Mouse (Mus musculus) limb, embryonic 13.5 days (tissue): ENCODE measurements around the gene Ralb. TPM values are rescaled to one million over a fixed set of nuclear protein-coding genes. Genes with fewer than 3 reads are reported as not detected.

Source experiments
- ATAC-seq: fragments of 200-750 bp; cut with Nextera tagmentation; 2 replicates; pipeline ENCODE4 v1.8.0; 2017; ENCODE audit warnings: low read depth, moderate number of reproducible peaks, moderate TSS enrichment; ENCODE audit not compliant: low FRiP score
- H3K27ac ChIP-seq: fragments of 300-500 bp; sonication (generic); 2 replicates; pipeline ENCODE4 v1.5.1; 2015; ENCODE audit warnings: inconsistent platforms, mild to moderate bottlenecking, moderate library complexity
- H3K27me3 ChIP-seq: fragments of 300-500 bp; sonication (generic); 2 replicates; pipeline ENCODE4 v1.6.1; 2015; ENCODE audit warnings: mild to moderate bottlenecking, inconsistent platforms
- H3K36me3 ChIP-seq: fragments of 300-500 bp; sonication (generic); 2 replicates; pipeline ENCODE4 v1.6.1; 2015; ENCODE audit warnings: inconsistent platforms, mild to moderate bottlenecking, moderate library complexity
- H3K4me1 ChIP-seq: fragments of 300-500 bp; sonication (generic); 2 replicates; pipeline ENCODE4 v1.6.1; 2015; ENCODE audit warnings: inconsistent platforms
- H3K4me2 ChIP-seq: fragments of 300-500 bp; sonication (generic); replicated peaks from 2 replicates; pipeline ENCODE4 v1.6.1; 2015; ENCODE audit warnings: inconsistent platforms, mild to moderate bottlenecking, moderate library complexity
- H3K4me3 ChIP-seq: fragments of 300-500 bp; sonication (generic); 2 replicates; pipeline ENCODE4 v1.5.1; 2015; ENCODE audit warnings: moderate library complexity, mild to moderate bottlenecking, inconsistent platforms
- H3K9ac ChIP-seq: fragments of 300-500 bp; sonication (generic); 2 replicates; pipeline ENCODE4 v1.6.1; 2015; ENCODE audit warnings: mild to moderate bottlenecking, inconsistent platforms
- H3K9me3 ChIP-seq: fragments of 300-500 bp; sonication (generic); 2 replicates; pipeline ENCODE4 v1.6.1; 2016; ENCODE audit warnings: inconsistent platforms
- WGBS: fragments of 180-500 bp; shearing (Covaris S2); methylation state at CpG from one replicate; pipeline ENCODE4 v1.1.7; 2015; 5-methylcytosine and 5-hydroxymethylcytosine counted together
- polyA plus RNA-seq: library from polyadenylated mRNA; unstranded; fragments of >200 nt; fragmentation: Nextera tagmentation; extraction: Ambion mirVana; gene quantifications from 2 replicates; pipeline ENCODE4 v1.2.1, GENCODE M21; 2015

The Ralb gene
- polyA plus RNA-seq, 1 experiment from 2014 or later, result 129 TPM

DNA sequence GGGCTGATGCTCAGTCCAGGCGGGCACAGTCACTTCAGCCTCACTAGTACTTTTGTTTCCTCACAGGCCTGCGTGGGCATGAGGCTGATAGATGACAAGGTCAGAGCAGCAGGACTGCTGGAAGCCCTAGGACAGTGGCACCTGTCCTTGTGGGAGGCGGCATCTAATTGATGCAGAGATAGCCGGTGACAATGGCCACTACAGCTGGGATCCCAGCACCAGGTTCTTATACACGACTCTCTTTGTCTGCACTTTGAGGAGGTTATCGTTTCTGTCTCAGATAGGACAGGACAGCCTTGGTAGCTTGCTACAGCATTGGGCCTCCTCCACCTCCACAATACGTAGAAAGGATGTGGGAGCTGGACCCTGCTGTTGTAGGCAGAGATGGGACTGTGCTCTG lies 18.8 kb upstream of the Ralb start:
- H3K4me3 ChIP-seq, result no peak overlapping the region
- 84% methylated on average over 7 of the region's 7 CpGs for WGBS
- H3K27ac ChIP-seq, result no peak overlapping the region
- peaks cover 15% of the 10 kb centered on the region; the same call in 1 of the 2 replicates for H3K9me3 ChIP-seq
- peaks cover 29% of the 10 kb centered on the region for H3K4me1 ChIP-seq
- no peaks in the 10 kb centered on the region for H3K27me3 ChIP-seq
- peaks cover 18% of the 10 kb centered on the region for H3K36me3 ChIP-seq
- ATAC-seq, result no peak
- no peak overlapping the region for H3K4me2 ChIP-seq
- H3K9ac ChIP-seq, result no peak overlapping the region

DNA sequence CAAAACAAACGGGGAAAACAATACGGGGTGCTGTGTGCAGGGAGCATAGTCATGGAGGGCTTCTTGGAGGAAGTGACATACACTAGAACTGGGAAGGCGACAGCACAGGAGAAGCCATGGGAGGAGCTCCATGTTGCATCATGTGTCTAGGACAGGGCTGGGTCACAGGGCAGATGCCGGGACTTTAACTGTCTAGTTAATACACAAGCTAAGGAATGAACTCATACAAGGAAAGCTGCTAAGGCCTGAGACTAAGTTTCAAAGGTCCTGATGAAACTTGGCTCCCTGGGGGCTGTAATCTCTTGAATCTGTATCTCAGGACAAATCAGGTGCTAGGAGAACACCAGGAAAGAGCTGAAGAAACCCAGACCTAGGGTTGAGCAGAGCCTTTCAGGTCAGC lies 18.1 kb upstream of the Ralb start:
- Histone ChIP-seq H3K36me3 (peaks cover 12% of the 10 kb centered on the region), H3K4me1 (peaks cover 29% of the 10 kb centered on the region), H3K27ac (no peak overlapping the region), H3K4me3 (no peak overlapping the region), H3K4me2 (no peak overlapping the region), H3K27me3 (no peaks in the 10 kb centered on the region), H3K9ac (no peak overlapping the region), H3K9me3 (peaks cover 10% of the 10 kb centered on the region; the same call in 1 of the 2 replicates)
- 85% methylated on average over 4 of the region's 4 CpGs for WGBS
- no peak for ATAC-seq

DNA sequence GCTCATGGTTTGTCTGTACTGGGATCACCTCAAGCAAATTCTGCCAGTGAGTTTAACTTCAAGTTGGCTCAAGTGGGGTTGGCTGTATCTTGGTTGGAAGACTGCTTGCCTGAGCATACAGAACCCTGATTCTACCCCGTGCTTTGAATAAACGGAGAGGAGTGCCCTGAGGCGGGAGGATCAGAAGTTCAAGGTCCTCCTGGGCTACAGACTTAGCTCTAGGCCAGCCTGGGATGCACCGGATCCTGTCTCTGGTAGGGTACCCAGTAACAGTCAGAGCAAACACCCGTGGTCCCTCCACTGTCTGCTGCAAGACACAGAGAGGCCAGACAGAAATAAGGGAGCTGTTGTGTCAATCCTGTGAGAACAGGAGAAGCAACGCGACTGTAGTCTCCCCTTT lies 17.1 kb upstream of the Ralb start:
- H3K4me3 ChIP-seq, result no peak overlapping the region
- 80% methylated on average over 7 of the region's 7 CpGs for WGBS
- H3K9me3 ChIP-seq, result peaks cover 2% of the 10 kb centered on the region; the same call in 1 of the 2 replicates
- H3K36me3 ChIP-seq, result peaks cover 1% of the 10 kb centered on the region
- no peaks in the 10 kb centered on the region for H3K27me3 ChIP-seq
- H3K4me2 ChIP-seq, result no peak overlapping the region
- no peak overlapping the region for H3K9ac ChIP-seq
- peaks cover 21% of the 10 kb centered on the region for H3K4me1 ChIP-seq
- ATAC-seq, result no peak
- H3K27ac ChIP-seq, result no peak overlapping the region

DNA sequence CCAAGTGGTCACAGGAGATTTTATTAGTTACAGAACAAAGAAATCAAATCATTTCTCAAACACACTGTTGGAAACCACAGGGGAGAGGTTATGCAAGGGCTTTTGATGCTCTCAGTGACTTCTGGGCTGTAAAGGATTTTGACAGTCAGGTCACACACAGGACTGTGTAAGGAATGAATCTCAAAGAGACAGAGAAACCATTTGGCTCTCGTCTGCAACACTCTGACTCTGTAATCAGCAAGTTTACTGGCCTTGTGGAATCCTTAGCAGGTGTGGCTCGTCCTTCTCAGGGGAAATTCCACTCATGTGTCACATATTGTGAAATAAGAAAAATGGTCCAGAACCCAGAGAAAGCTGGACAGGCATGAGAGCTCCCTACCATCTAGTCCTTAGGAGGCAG lies 16.4 kb upstream of the Ralb start:
- ATAC-seq, result no peak
- no peaks in the 10 kb centered on the region for H3K27me3 ChIP-seq

DNA sequence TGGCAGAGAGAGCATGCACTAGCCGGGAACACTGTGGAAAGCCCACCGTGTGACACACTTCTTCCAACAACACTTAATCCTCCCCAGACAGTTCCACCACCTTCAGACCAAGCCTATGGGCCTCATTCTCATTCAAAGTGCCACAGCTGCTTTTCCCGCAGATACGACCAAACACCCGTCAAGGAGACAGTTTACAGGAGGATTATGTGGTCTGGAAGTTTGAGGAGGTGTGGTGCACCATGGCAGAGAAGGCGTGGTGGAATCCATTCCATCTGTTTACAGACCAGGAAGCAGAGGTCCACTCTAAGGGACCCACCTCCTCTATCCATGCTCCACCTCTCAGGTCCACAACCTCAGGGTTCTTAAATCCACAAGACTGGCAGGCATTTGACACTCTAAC lies 14.7 kb upstream of the Ralb start:
- no peak overlapping the region for H3K4me3 ChIP-seq
- H3K4me1 ChIP-seq, result peaks cover 4% of the 10 kb centered on the region; the same call in 1 of the 2 replicates
- no peaks in the 10 kb centered on the region for H3K27me3 ChIP-seq
- no peaks in the 10 kb centered on the region for H3K36me3 ChIP-seq
- H3K9me3 ChIP-seq, result no peaks in the 10 kb centered on the region
- no peak overlapping the region for H3K4me2 ChIP-seq
- 67% methylated on average over 6 of the region's 6 CpGs for WGBS
- H3K27ac ChIP-seq, result no peak overlapping the region
- no peak overlapping the region for H3K9ac ChIP-seq
- no peak for ATAC-seq

More for the DNA sequence above, 16.4 kb upstream of the Ralb start:
- H3K4me3 ChIP-seq, result no peak overlapping the region
- H3K9ac ChIP-seq, result no peak overlapping the region
- H3K27ac ChIP-seq, result no peak overlapping the region
- no peak overlapping the region for H3K4me2 ChIP-seq
- WGBS, result 27% methylated on average over 2 of the region's 2 CpGs
- H3K36me3 ChIP-seq, result no peaks in the 10 kb centered on the region
- no peaks in the 10 kb centered on the region for H3K9me3 ChIP-seq
- peaks cover 16% of the 10 kb centered on the region for H3K4me1 ChIP-seq

DNA sequence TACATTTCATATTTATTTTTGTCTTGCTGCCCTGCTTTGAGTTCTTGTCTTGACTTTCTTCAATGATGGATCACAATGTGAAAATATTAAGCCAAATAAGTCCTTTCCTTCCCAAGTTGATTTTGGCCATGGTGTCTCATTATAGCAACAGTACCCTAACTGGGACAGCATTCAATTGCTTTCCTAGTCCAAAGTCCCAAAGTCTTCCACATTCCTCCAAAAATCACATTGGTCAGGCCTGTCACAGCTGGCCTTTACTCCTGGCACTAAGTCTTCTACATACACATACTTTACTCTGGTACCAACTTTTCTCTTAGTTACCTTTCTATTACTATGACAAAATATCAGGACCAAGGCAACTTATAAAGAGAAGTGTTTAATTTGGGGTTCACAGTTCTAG lies 14.2 kb upstream of the Ralb start:
- Histone ChIP-seq H3K27me3 (no peaks in the 10 kb centered on the region), H3K4me1 (no peaks in the 10 kb centered on the region), H3K9me3 (no peaks in the 10 kb centered on the region), H3K36me3 (no peaks in the 10 kb centered on the region), H3K4me2 (no peak overlapping the region), H3K4me3 (no peak overlapping the region), H3K27ac (no peak overlapping the region), H3K9ac (no peak overlapping the region)
- ATAC-seq, result no peak

DNA sequence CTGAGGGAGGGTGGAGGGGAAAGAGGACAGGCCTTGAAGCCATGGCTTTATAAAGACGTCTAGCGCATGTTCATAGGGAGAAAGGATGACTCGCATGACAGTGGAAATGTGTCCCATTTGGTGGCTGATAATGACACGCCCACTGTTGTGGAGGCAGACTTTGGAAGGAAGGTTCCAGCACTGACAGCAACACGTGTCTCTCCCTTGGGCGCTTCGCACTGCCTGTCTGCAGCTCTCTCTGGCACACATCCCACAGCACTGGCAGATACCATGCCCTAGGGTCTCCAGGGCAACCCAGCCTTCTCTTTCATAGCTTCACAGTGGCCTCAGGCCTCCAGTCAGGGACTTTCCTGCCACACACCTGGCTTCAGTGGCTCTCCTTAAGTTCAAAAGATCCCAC lies 13.5 kb upstream of the Ralb start:
- Histone ChIP-seq H3K9me3 (no peaks in the 10 kb centered on the region), H3K4me3 (no peak overlapping the region), H3K36me3 (no peaks in the 10 kb centered on the region), H3K4me1 (no peaks in the 10 kb centered on the region), H3K9ac (no peak overlapping the region), H3K4me2 (no peak overlapping the region), H3K27ac (no peak overlapping the region), H3K27me3 (no peaks in the 10 kb centered on the region)
- ATAC-seq, result no peak
- 79% methylated on average over 7 of the region's 7 CpGs for WGBS

DNA sequence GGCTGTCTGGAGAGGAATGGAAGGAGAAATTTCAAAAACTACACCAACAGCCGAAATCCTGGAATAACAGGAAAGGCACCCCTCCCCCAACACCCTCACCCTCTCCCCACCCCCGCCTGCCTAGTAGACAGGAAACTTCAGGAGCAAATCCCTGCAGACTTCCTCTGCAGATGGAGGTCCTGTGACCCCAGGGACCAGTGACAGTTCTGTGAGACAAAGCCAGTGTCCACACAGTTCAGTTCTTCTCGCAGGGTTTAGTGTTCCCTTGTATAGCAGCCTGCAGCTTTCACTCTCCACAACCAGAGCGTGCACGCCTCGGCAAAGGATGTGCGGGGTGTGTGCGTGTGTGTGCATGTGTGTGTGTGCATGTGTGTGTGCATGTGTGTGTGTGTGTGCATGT lies 6.3 kb upstream of the Ralb start:
- 51% methylated on average over 8 of the region's 8 CpGs for WGBS
- Histone ChIP-seq H3K9me3 (no peaks in the 10 kb centered on the region), H3K4me3 (no peak overlapping the region), H3K4me1 (peaks cover 13% of the 10 kb centered on the region), H3K27me3 (no peaks in the 10 kb centered on the region), H3K4me2 (no peak overlapping the region), H3K9ac (no peak overlapping the region), H3K36me3 (no peaks in the 10 kb centered on the region), H3K27ac (peak overlapping the region; percentile 17; the same call in 1 of the 2 replicates)
- 0 out of 2 replicates have a peak, but pooled peaks have one; percentile 30 for ATAC-seq

DNA sequence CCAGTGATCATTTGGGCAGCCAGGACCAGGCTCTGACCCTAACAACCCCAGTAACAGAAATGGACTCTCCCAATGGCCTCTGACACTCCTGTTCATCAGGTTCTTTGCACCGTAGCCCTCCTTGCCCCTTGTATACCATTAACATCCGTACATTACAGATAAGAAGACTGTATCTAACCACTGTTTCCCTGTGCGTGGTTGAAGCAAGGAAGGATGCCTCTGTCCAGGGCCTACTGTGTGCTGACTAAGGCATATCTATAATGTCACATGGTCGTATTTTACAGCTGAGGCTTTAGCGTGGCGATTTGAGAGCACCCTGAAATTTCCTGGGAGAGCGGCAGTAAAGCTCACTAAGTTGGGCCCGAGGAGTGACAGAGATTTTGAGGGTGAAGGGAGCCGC lies 5.8 kb upstream of the Ralb start:
- H3K27me3 ChIP-seq, result no peaks in the 10 kb centered on the region
- peak overlapping the region; percentile 17; the same call in 1 of the 2 replicates for H3K27ac ChIP-seq
- no peak overlapping the region for H3K9ac ChIP-seq
- no peak for ATAC-seq
- peaks cover 13% of the 10 kb centered on the region for H3K4me1 ChIP-seq
- H3K4me2 ChIP-seq, result no peak overlapping the region
- no peaks in the 10 kb centered on the region for H3K36me3 ChIP-seq
- H3K9me3 ChIP-seq, result no peaks in the 10 kb centered on the region
- 56% methylated on average over 9 of the region's 9 CpGs for WGBS
- H3K4me3 ChIP-seq, result no peak overlapping the region

DNA sequence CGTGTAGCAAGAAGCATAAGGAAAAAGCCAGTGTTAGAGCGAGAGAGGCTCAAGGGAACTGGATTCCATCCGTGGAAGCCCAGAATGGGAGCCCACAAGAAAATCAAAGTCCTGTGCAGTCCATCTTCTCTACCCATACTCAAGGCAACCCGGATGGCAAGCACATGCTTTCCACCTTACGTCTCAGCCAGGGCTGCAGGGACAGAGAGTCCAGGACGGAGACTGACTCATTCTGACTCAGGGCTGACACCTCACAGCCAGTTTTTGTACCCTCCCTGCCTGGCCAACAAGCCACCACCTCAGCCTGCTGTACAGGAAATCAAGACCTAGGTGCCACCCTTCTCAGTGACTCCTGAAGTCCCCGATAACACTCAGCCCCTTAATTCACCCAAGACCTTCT lies 4.9 kb upstream of the Ralb start:
- H3K9me3 ChIP-seq, result no peaks in the 10 kb centered on the region
- H3K4me1 ChIP-seq, result peaks cover 17% of the 10 kb centered on the region
- no peak overlapping the region for H3K27ac ChIP-seq
- 84% methylated on average over 7 of the region's 7 CpGs for WGBS
- ATAC-seq, result no peak
- H3K4me3 ChIP-seq, result no peak overlapping the region
- H3K4me2 ChIP-seq, result no peak overlapping the region
- no peaks in the 10 kb centered on the region for H3K27me3 ChIP-seq
- H3K9ac ChIP-seq, result no peak overlapping the region
- H3K36me3 ChIP-seq, result no peaks in the 10 kb centered on the region

DNA sequence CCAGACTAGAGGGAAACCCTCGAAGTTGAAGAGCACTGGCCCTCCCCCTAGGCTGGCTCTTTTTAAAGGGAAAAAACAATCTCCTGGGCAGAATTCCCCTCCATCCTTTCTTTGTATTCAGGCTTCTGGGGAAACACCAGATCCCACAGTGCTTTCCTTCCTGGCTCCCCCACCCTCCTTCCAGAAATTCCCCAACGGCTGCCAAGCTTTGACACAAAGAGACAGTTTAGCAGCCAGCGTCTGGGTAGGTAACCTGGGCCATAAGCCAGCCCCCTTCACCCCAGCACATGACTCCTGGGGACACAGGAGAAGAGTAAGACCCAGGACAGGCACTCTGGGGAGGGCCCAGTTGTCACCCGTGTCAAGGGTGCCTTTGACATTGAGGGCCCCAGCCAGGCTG lies 4.0 kb upstream of the Ralb start:
- peaks cover 21% of the 10 kb centered on the region for H3K4me1 ChIP-seq
- no peaks in the 10 kb centered on the region for H3K36me3 ChIP-seq
- WGBS, result 46% methylated on average over 4 of the region's 4 CpGs
- no peak overlapping the region for H3K9ac ChIP-seq
- H3K4me2 ChIP-seq, result no peak overlapping the region
- no peak overlapping the region; the same call in 1 of the 2 replicates for H3K27ac ChIP-seq
- ATAC-seq, result no peak
- no peaks in the 10 kb centered on the region for H3K9me3 ChIP-seq
- no peak overlapping the region for H3K4me3 ChIP-seq
- H3K27me3 ChIP-seq, result no peaks in the 10 kb centered on the region

DNA sequence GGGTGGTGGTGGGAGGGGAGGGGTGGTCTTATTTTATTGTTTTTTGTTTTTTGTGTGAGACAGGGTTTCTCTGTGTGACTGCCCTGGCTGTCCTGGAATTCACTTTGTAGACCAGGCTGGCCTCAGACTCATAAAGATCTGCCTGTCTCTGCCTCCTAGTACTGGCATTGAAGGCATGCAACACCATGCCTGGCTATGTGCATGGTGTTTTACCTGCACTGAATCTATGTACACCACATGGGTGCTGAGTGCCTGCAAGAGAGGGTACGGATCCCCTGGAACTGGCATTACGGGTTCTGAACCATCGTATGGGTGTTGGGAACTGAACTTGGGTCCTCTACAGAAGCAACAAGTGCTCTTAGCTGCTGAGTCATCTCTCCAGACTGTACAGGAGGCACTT lies 1.4 kb upstream of the Ralb start:
- H3K9me3 ChIP-seq, result no peaks in the 10 kb centered on the region
- H3K27ac ChIP-seq, result no peak overlapping the region
- H3K4me2 ChIP-seq, result no peak overlapping the region
- peaks cover 35% of the 10 kb centered on the region for H3K4me1 ChIP-seq
- H3K36me3 ChIP-seq, result peaks cover 8% of the 10 kb centered on the region; the same call in 1 of the 2 replicates
- no peak overlapping the region for H3K4me3 ChIP-seq
- no peaks in the 10 kb centered on the region for H3K27me3 ChIP-seq
- ATAC-seq, result no peak
- no peak overlapping the region for H3K9ac ChIP-seq
- WGBS, result 91% methylated on average over 3 of the region's 3 CpGs

DNA sequence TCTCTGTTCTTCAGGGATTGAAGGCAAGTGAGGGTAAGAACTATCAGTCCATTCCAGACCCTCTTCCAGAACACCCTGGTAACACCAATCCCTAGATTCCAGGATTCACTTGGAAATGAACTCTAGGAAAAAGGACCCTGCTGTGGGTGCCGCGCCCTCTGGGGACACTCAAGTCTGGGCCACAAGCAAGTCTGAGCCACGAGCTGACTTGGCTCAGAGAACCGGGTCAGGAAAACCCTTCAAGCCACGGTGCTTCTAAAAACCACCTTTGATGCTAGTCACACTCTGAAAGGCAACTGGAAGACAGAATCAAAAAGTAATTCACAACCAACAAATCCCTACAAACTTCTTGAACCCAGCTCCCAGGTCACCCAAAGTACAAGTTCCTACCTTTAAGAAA lies 786 bp downstream of the Ralb start:
- Histone ChIP-seq H3K9me3 (peaks cover 4% of the 10 kb centered on the region; the same call in 1 of the 2 replicates), H3K4me3 (peak overlapping the region; percentile 74), H3K27ac (no peak overlapping the region), H3K36me3 (peaks cover 22% of the 10 kb centered on the region), H3K27me3 (no peaks in the 10 kb centered on the region), H3K9ac (peak overlapping the region; percentile 84), H3K4me1 (peaks cover 29% of the 10 kb centered on the region), H3K4me2 (peak overlapping the region; percentile 79)
- WGBS, result 14% methylated on average over 5 of the region's 5 CpGs
- ATAC-seq, result no peak
